Mouse (Mus musculus): ENCODE results near the gene Homez.
A peak's percentile ranks its signal among the peaks of the same experiment; 100 is the strongest.

Homez gene

GRCm38 (mm10) chr14:54868026-54868425 lies 2.7 kb downstream of the Homez start:
- DNase-seq (ENCODE audit: low read depth): no peak

- DNase-seq (ENCODE audit: low read depth): peak; percentile 16
Measured at GRCm38 (mm10) chr14:54866936-54867335, 3.8 kb downstream of the Homez start.

- DNase-seq (ENCODE audit: low read depth): no peak
Measured at GRCm38 (mm10) chr14:54866268-54866667, 4.5 kb downstream of the Homez start.

- DNase-seq (ENCODE audit: low read depth): no peak
Measured at GRCm38 (mm10) chr14:54865626-54866025, 5.1 kb downstream of the Homez start.

- DNase-seq (ENCODE audit: low read depth): no peak
Measured at GRCm38 (mm10) chr14:54864313-54865036, 6.3 kb downstream of the Homez start.

GRCm38 (mm10) chr14:54863501-54864312 lies 7.1 kb downstream of the Homez start:
- peak; percentile 92 for DNase-seq (ENCODE audit: low read depth)

GRCm38 (mm10) chr14:54860511-54860910 lies 10.2 kb downstream of the Homez start:
- DNase-seq (ENCODE audit: low read depth): peak; percentile 77

- DNase-seq (ENCODE audit: low read depth): no peak
Measured at GRCm38 (mm10) chr14:54857891-54858290, 12.9 kb downstream of the Homez start.

- DNase-seq (ENCODE audit: low read depth): no peak
Measured at GRCm38 (mm10) chr14:54856703-54857102, 14.1 kb downstream of the Homez start.

GRCm38 (mm10) chr14:54855726-54856125 lies 15.0 kb downstream of the Homez start:
- DNase-seq (ENCODE audit: low read depth): no peak

- DNase-seq (ENCODE audit: low read depth): peak; percentile 71
Measured at GRCm38 (mm10) chr14:54843461-54843860, 27.3 kb downstream of the Homez start.

- no peak for DNase-seq (ENCODE audit: low read depth)
Measured at GRCm38 (mm10) chr14:54823716-54824115, 47.0 kb downstream of the Homez start.

- DNase-seq (ENCODE audit: low read depth): no peak
Measured at GRCm38 (mm10) chr14:54822301-54822700, 48.5 kb downstream of the Homez start.

- DNase-seq (ENCODE audit: low read depth): peak; percentile 46
Measured at GRCm38 (mm10) chr14:54817791-54818190, 53.0 kb downstream of the Homez start.

- DNase-seq (ENCODE audit: low read depth): no peak
Measured at GRCm38 (mm10) chr14:54815737-54816136, 55.0 kb downstream of the Homez start.

GRCm38 (mm10) chr14:54813991-54814390 lies 56.8 kb downstream of the Homez start, which contains the start of gene Rnf212b:
Rnf212b (plus strand) TSS chr14:54814141.
- no peak for DNase-seq (ENCODE audit: low read depth)

GRCm38 (mm10) chr14:54809668-54810033 lies 61.1 kb downstream of the Homez start:
- DNase-seq (ENCODE audit: low read depth): no peak

- DNase-seq (ENCODE audit: low read depth): peak; percentile 52
Measured at GRCm38 (mm10) chr14:54808718-54809667, 61.8 kb downstream of the Homez start.

GRCm38 (mm10) chr14:54806124-54806523 lies 64.6 kb downstream of the Homez start:
- DNase-seq (ENCODE audit: low read depth): no peak

Data from NIH3T3 (cell line).